Mouse (Mus musculus) left cerebral cortex, adult 8-10 months (tissue): ENCODE results near the gene Arhgap28. TPM values are rescaled to one million over a fixed set of nuclear protein-coding genes. Genes with fewer than 3 reads are reported as not detected.
"Not testable (repeated sequence)": the region's sequence is repeated elsewhere in the genome, so short reads cannot be mapped to it uniquely, and the experiment has no call there.

ENCODE experiments used
- DNase-seq, 2 experiments: peaks; one replicate each; pipeline ENCODE4 v3.0.0; 2022; ENCODE audit warnings: low spot score in 2 of 2
- total RNA-seq, 4 experiments: library from RNA; stranded (reverse); gene quantifications; 2 replicates each; pipeline ENCODE4 v1.2.4; 2022

The Arhgap28 gene
- total RNA-seq, 4 experiments from 2014 or later = 0.51 to 0.68 (median 0.62) TPM

GRCm38 (mm10) chr17:67888081-67888480 lies 115.8 kb downstream of the Arhgap28 start:
- DNase-seq = no peak

- no peak for DNase-seq
These were observed 117.6 kb downstream of the Arhgap28 start for GRCm38 (mm10) chr17:67886326-67886725.

- DNase-seq = no peak
These were observed 126.3 kb downstream of the Arhgap28 start for GRCm38 (mm10) chr17:67877599-67877998.

- peak; percentile 12 to 69 for DNase-seq
These were observed 134.0 kb downstream of the Arhgap28 start for GRCm38 (mm10) chr17:67869731-67870601.

- no peak for DNase-seq
These were observed 137.2 kb downstream of the Arhgap28 start for GRCm38 (mm10) chr17:67866541-67867241.

- DNase-seq = no peak
These were observed 137.9 kb downstream of the Arhgap28 start for GRCm38 (mm10) chr17:67866026-67866425.

- no peak for DNase-seq
These were observed 139.0 kb downstream of the Arhgap28 start for GRCm38 (mm10) chr17:67864912-67865311.

- no peak for DNase-seq
These were observed 139.6 kb downstream of the Arhgap28 start for GRCm38 (mm10) chr17:67864363-67864762.

GRCm38 (mm10) chr17:67861744-67862535 lies 142.0 kb downstream of the Arhgap28 start:
- DNase-seq = peak; percentile 11 to 44

GRCm38 (mm10) chr17:67861080-67861630 lies 142.8 kb downstream of the Arhgap28 start:
- DNase-seq = no peak

- not testable (repeated sequence) for DNase-seq
These were observed 162.4 kb downstream of the Arhgap28 start for GRCm38 (mm10) chr17:67841494-67841893.

GRCm38 (mm10) chr17:67838948-67839347 lies 165.0 kb downstream of the Arhgap28 start:
- DNase-seq = no peak

- peak; percentile 14 to 69 for DNase-seq
These were observed 166.4 kb downstream of the Arhgap28 start for GRCm38 (mm10) chr17:67837351-67838090.

- DNase-seq = no peak
These were observed 167.6 kb downstream of the Arhgap28 start for GRCm38 (mm10) chr17:67836146-67836895.

GRCm38 (mm10) chr17:67827431-67827830 lies 176.5 kb downstream of the Arhgap28 start:
- DNase-seq = no peak

- DNase-seq = no peak
These were observed 187.0 kb downstream of the Arhgap28 start for GRCm38 (mm10) chr17:67816916-67817315.

GRCm38 (mm10) chr17:67815720-67816119 lies 188.2 kb downstream of the Arhgap28 start:
- no peak for DNase-seq

GRCm38 (mm10) chr17:67813666-67814065 lies 190.3 kb downstream of the Arhgap28 start:
- DNase-seq = no peak

- DNase-seq = no peak
These were observed 194.7 kb downstream of the Arhgap28 start for GRCm38 (mm10) chr17:67809171-67809570.
